Mouse (Mus musculus) erythroblast, embryonic 14.5 days (primary cell): ENCODE measurements around the gene Zdhhc18.

Source experiments
- GATA1 ChIP-seq: IDR thresholded peaks from 2 replicates; pipeline ENCODE4 v1.6.1; 2012; ENCODE audit warnings: low read length, inconsistent platforms, mixed read lengths
- TAL1 ChIP-seq: IDR thresholded peaks from 3 replicates; pipeline ENCODE4 v1.6.1; 2012; ENCODE audit warnings: low read length, inconsistent platforms, mixed read lengths

DNA sequence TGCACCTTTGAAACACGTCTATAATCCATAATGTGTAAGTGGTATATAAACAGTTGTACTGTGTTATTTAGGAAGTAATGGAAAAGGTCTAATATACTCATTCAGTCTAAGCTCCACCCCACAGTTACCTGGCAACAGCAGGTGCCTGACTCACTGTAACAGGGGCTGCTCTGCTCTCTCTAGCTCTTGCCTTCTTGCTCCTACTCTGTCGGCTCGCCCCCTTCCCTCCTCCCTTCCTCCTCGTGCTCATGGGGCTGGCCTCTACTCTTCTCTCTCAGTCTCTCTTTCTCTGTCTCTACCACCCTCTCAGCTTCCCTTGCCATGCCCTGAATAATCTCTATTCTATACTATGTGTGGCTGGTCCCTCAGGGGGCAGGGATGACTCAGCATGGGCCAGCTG is 7.0 kb upstream of the Zdhhc18 start:
- TF ChIP-seq GATA1 (no peak), TAL1 (no peak)
